Mouse (Mus musculus) MEL (cell line): ENCODE results near the gene Rcl1. TPM values are rescaled to one million over a fixed set of nuclear protein-coding genes. Genes with fewer than 3 reads are reported as not detected.

ENCODE experiments used
- DNase-seq: peaks from one replicate; pipeline ENCODE4 v3.0.0; 2011; ENCODE audit warnings: low read depth, low spot score
- H3K27ac ChIP-seq: 2 replicates; pipeline ENCODE4 v1.5.1; 2012; ENCODE audit warnings: low read depth, mild to moderate bottlenecking, control low read depth, low read length, moderate library complexity; ENCODE audit not compliant: control insufficient read depth
- H3K27me3 ChIP-seq, 2 experiments: fragments of 150-350 bp in 1 of 2; sonication (generic) in 1 of 2; 2 replicates each; pipeline ENCODE4 v1.6.1; 2012; ENCODE audit warnings: low read length in 2 of 2, mild to moderate bottlenecking in 2 of 2, improper control_type of control experiment in 1 of 2, moderate library complexity in 1 of 2; ENCODE audit not compliant: insufficient read depth in 2 of 2, control insufficient read depth in 1 of 2
- H3K36me3 ChIP-seq, 2 experiments: 2 replicates each; pipeline ENCODE4 v1.6.1; 2012 to 2014; ENCODE audit warnings: low read length in 2 of 2, improper control_type of control experiment in 1 of 2, inconsistent platforms in 1 of 2, mild to moderate bottlenecking in 1 of 2; ENCODE audit not compliant: insufficient read depth in 2 of 2, control insufficient read depth in 1 of 2
- H3K4me1 ChIP-seq, 2 experiments: fragments of 150-350 bp in 1 of 2; sonication (generic) in 1 of 2; 2 replicates each; pipeline ENCODE4 v1.6.1; 2012; ENCODE audit warnings: low read length in 2 of 2, improper control_type of control experiment in 1 of 2, mild to moderate bottlenecking in 1 of 2; ENCODE audit not compliant: insufficient read depth in 2 of 2, control insufficient read depth in 1 of 2
- H3K4me3 ChIP-seq, 2 experiments: fragments of 150-350 bp in 1 of 2; sonication (generic) in 1 of 2; 2 replicates each; pipeline ENCODE4 v1.5.1; 2012; ENCODE audit warnings: low read depth in 2 of 2, low read length in 2 of 2, mild to moderate bottlenecking in 2 of 2, moderate library complexity in 2 of 2, control low read depth in 1 of 2, improper control_type of control experiment in 1 of 2; ENCODE audit not compliant: control insufficient read depth in 1 of 2, insufficient read depth in 1 of 2
- H3K79me2 ChIP-seq: 2 replicates; pipeline ENCODE4 v1.6.1; 2012; ENCODE audit warnings: mild to moderate bottlenecking, low read length, moderate library complexity; ENCODE audit not compliant: control insufficient read depth, poor library complexity, insufficient read depth
- H3K9ac ChIP-seq: 2 replicates; pipeline ENCODE4 v1.6.1; 2012; ENCODE audit warnings: low read depth, mild to moderate bottlenecking, control low read depth, low read length, moderate library complexity; ENCODE audit not compliant: control insufficient read depth, poor library complexity, severe bottlenecking
- H3K9me3 ChIP-seq: fragments of 150-350 bp; sonication (generic); replicated peaks from 2 replicates; pipeline ENCODE4 v1.6.1; 2012; ENCODE audit warnings: mild to moderate bottlenecking, low read length, improper control_type of control experiment, moderate library complexity; ENCODE audit not compliant: insufficient read depth
- BHLHE40 ChIP-seq: IDR thresholded peaks from 2 replicates; pipeline ENCODE4 v1.6.1; 2012; ENCODE audit warnings: low read depth, mild to moderate bottlenecking, inconsistent platforms, low read length, improper control_type of control experiment, borderline replicate concordance
- E2F4 ChIP-seq: IDR thresholded peaks from 2 replicates; pipeline ENCODE4 v1.6.1; 2011; ENCODE audit warnings: low read depth, low read length, improper control_type of control experiment, borderline replicate concordance
- EP300 ChIP-seq, 2 experiments: IDR thresholded peaks; 2 replicates each; pipeline ENCODE4 v1.6.1; 2011; ENCODE audit warnings: improper control_type of control experiment in 2 of 2, low read length in 2 of 2, low read depth in 1 of 2, mild to moderate bottlenecking in 1 of 2
- ETS1 ChIP-seq: IDR thresholded peaks from 2 replicates; pipeline ENCODE4 v1.6.1; 2012; ENCODE audit warnings: low read depth, mild to moderate bottlenecking, inconsistent platforms, low read length, improper control_type of control experiment, moderate library complexity
- GABPA ChIP-seq: IDR thresholded peaks from 2 replicates; pipeline ENCODE4 v1.6.1; 2012; ENCODE audit warnings: low read depth, mild to moderate bottlenecking, inconsistent platforms, low read length, improper control_type of control experiment, moderate library complexity
- GATA1 ChIP-seq: IDR thresholded peaks from 2 replicates; pipeline ENCODE4 v1.6.1; 2011; ENCODE audit warnings: low read depth, low read length, improper control_type of control experiment
- JUND ChIP-seq: IDR thresholded peaks from 2 replicates; pipeline ENCODE4 v1.6.1; 2011; ENCODE audit warnings: low read depth, mild to moderate bottlenecking, improper control_type of control experiment, low read length
- MAX ChIP-seq: IDR thresholded peaks from 2 replicates; pipeline ENCODE4 v1.6.1; 2011; ENCODE audit warnings: low read length, improper control_type of control experiment
- MAZ ChIP-seq: IDR thresholded peaks from 2 replicates; pipeline ENCODE4 v1.6.1; 2012; ENCODE audit warnings: low read depth, mild to moderate bottlenecking, inconsistent platforms, low read length, improper control_type of control experiment
- MYC ChIP-seq: IDR thresholded peaks from 2 replicates; pipeline ENCODE4 v1.6.1; 2011; ENCODE audit warnings: low read depth, mild to moderate bottlenecking, low read length, improper control_type of control experiment, moderate library complexity
- NELFE ChIP-seq: IDR thresholded peaks from 2 replicates; pipeline ENCODE4 v1.6.1; 2011; ENCODE audit warnings: low read depth, low read length, improper control_type of control experiment
- POLR2AphosphoS2 ChIP-seq: IDR thresholded peaks from 2 replicates; pipeline ENCODE4 v1.6.1; 2011; ENCODE audit warnings: low read length, improper control_type of control experiment
- POLR2AphosphoS5 ChIP-seq: IDR thresholded peaks from 2 replicates; pipeline ENCODE4 v1.6.1; 2012; ENCODE audit warnings: low read depth, borderline replicate concordance, mild to moderate bottlenecking, inconsistent platforms, low read length, moderate library complexity, mixed read lengths
- RAD21 ChIP-seq: IDR thresholded peaks from 2 replicates; pipeline ENCODE4 v1.6.1; 2011; ENCODE audit warnings: mild to moderate bottlenecking, low read depth, low read length, improper control_type of control experiment
- SMC3 ChIP-seq: IDR thresholded peaks from 2 replicates; pipeline ENCODE4 v1.6.1; 2011; ENCODE audit warnings: low read depth, low read length, improper control_type of control experiment
- TAL1 ChIP-seq: IDR thresholded peaks from 2 replicates; pipeline ENCODE4 v1.6.1; 2012; ENCODE audit warnings: mild to moderate bottlenecking, inconsistent platforms, low read length, moderate library complexity, mixed read lengths
- TBP ChIP-seq: IDR thresholded peaks from 2 replicates; pipeline ENCODE4 v1.8.0; 2011; ENCODE audit warnings: low read depth, low read length, improper control_type of control experiment
- USF1 ChIP-seq: IDR thresholded peaks from 2 replicates; pipeline ENCODE4 v1.6.1; 2014; ENCODE audit warnings: low read depth, mild to moderate bottlenecking, inconsistent platforms, low read length, improper control_type of control experiment, moderate library complexity
- USF2 ChIP-seq, 2 experiments: IDR thresholded peaks; 2 replicates each; pipeline ENCODE4 v1.6.1; 2011 to 2012; ENCODE audit warnings: improper control_type of control experiment in 2 of 2, low read length in 2 of 2, borderline replicate concordance in 1 of 2, inconsistent platforms in 1 of 2, low read depth in 1 of 2, mild to moderate bottlenecking in 1 of 2; ENCODE audit not compliant: insufficient read depth in 1 of 2
- ZKSCAN1 ChIP-seq: IDR thresholded peaks from 2 replicates; pipeline ENCODE4 v1.6.1; 2012; ENCODE audit warnings: low read depth, mild to moderate bottlenecking, inconsistent platforms, low read length, improper control_type of control experiment, moderate library complexity
- ZNF384 ChIP-seq: IDR thresholded peaks from 2 replicates; pipeline ENCODE4 v1.6.1; 2012; ENCODE audit warnings: low read depth, mild to moderate bottlenecking, inconsistent platforms, low read length, improper control_type of control experiment
- polyA plus RNA-seq, 2 experiments: library from polyadenylated mRNA; stranded (reverse) in 1 of 2; unstranded in 1 of 2; fragments of >175 nt in 1 of 2; fragments of >200 nt in 1 of 2; gene quantifications; 2 replicates each; pipeline versions ENCODE4 v1.2.1 to v1.2.4; 2012; ENCODE audit warnings: low replicate concordance in 2 of 2, low read depth in 1 of 2; ENCODE audit not compliant: insufficient read length in 2 of 2, insufficient read depth in 1 of 2, missing spikeins in 1 of 2
- total RNA-seq: library from RNA; depleted of rRNA; stranded (reverse); fragments of 300-350 nt; gene quantifications from 2 replicates; pipeline ENCODE4 v1.2.3, GENCODE M21; 2012

The Rcl1 gene
- total and polyA plus RNA-seq, 3 experiments: 86.4 to 122 TPM; not detected in 1

- peaks cover 0 to 5% of the 10 kb centered on the region in 2 experiments; a peak in 2 of 4 replicates for H3K36me3 ChIP-seq
- no peaks in the 10 kb centered on the region for H3K4me1 ChIP-seq
- H3K4me3 ChIP-seq: no peak overlapping the region
- H3K79me2 ChIP-seq: peaks cover 33% of the 10 kb centered on the region
- H3K27me3 ChIP-seq: no peaks in the 10 kb centered on the region
- no peak overlapping the region for H3K9ac ChIP-seq
- no peak for TF ChIP-seq RAD21
- TF ChIP-seq POLR2AphosphoS5: no peak
- DNase-seq: no peak
- no peaks in the 10 kb centered on the region for H3K9me3 ChIP-seq
- H3K27ac ChIP-seq: no peak overlapping the region
Measured at GRCm38 (mm10) chr19:29112662-29113061, 11.5 kb downstream of the Rcl1 start.

- TF ChIP-seq EP300 (IDR thresholded peaks at IDR 0.05; ENCODE audit: low read depth in 1 of 2, low read length in 2 of 2): no peak
- TF ChIP-seq RAD21: no peak
- TF ChIP-seq JUND: no peak
- no peak for TF ChIP-seq ZKSCAN1
- no peak for TF ChIP-seq MAZ
- TF ChIP-seq TBP: no peak
- no peak for TF ChIP-seq SMC3
- TF ChIP-seq E2F4: no peak
- no peak for TF ChIP-seq MAX
- TF ChIP-seq MYC: no peak
- TF ChIP-seq USF2 (IDR thresholded peaks at IDR 0.05; ENCODE audit: borderline replicate concordance in 1 of 2, insufficient read depth in 1 of 2, low read depth in 1 of 2, low read length in 2 of 2): no peak
- TF ChIP-seq, all 39 proteins: peak for 0
- Histone ChIP-seq H3K9ac (no peak overlapping the region), H3K4me1 (no peaks in the 10 kb centered on the region), H3K4me3 (no peak overlapping the region), H3K36me3 (peaks cover 0 to 7% of the 10 kb centered on the region in 2 experiments; a peak in 2 of 4 replicates), H3K9me3 (no peaks in the 10 kb centered on the region), H3K27me3 (no peaks in the 10 kb centered on the region), H3K79me2 (peaks cover 22% of the 10 kb centered on the region), H3K27ac (no peak overlapping the region)
- no peak for DNase-seq
Measured at GRCm38 (mm10) chr19:29113746-29114649, 12.8 kb downstream of the Rcl1 start.

DNA sequence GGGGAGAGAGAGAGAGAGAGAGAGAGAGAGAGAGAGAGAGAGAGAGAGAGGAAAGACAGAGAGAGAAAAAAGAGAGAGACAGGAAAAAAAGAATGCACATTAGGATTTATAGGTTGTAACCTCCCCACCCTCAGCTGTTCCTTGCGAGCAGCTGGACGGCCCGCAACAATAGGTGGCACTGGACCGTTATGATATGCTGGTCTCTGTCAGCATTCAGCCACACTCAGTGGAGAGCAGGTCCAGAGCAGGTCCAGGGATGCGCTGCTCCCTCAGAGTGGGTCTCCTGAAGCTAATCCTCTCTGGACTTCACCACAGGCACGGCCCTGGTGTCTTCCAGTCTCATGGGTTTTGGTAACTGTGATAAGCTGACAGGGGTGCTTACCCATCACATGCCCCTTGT, 15.6 kb downstream of the Rcl1 start:
- Histone ChIP-seq H3K36me3 (peaks cover 0 to 10% of the 10 kb centered on the region in 2 experiments; a peak in 2 of 4 replicates), H3K27me3 (no peaks in the 10 kb centered on the region), H3K4me1 (no peaks in the 10 kb centered on the region), H3K79me2 (peaks cover 14% of the 10 kb centered on the region; the same call in 1 of the 2 replicates), H3K9ac (no peak overlapping the region), H3K27ac (no peak overlapping the region), H3K9me3 (no peaks in the 10 kb centered on the region), H3K4me3 (no peak overlapping the region)
- DNase-seq: no peak
- TF ChIP-seq TAL1: no peak
- no peak for TF ChIP-seq POLR2AphosphoS2
- TF ChIP-seq TBP: no peak
- TF ChIP-seq ZNF384: no peak
- no peak for TF ChIP-seq GATA1
- no peak for TF ChIP-seq POLR2AphosphoS5
- no peak for TF ChIP-seq ETS1
- no peak for TF ChIP-seq USF1
- TF ChIP-seq BHLHE40: no peak
- TF ChIP-seq E2F4: no peak
- TF ChIP-seq NELFE: no peak
- TF ChIP-seq GABPA: no peak
